Mouse (Mus musculus) brown adipose tissue, adult 24 weeks (tissue): ENCODE data around the gene Slc15a5. TPM values are rescaled to one million over a fixed set of nuclear protein-coding genes. Genes with fewer than 3 reads are reported as not detected.

Source experiments
- H3K27ac ChIP-seq: fragments of 200-500 bp; replicated peaks from 2 replicates; pipeline ENCODE4 v1.5.1; 2012; ENCODE audit warnings: low read depth, mild to moderate bottlenecking, low read length
- H3K4me1 ChIP-seq: fragments of 200-500 bp; 2 replicates; pipeline ENCODE4 v1.6.1; 2012; ENCODE audit warnings: low read length, mixed read lengths; ENCODE audit not compliant: control insufficient read depth, insufficient read depth, insufficient read length
- H3K4me3 ChIP-seq: fragments of 200-500 bp; 2 replicates; pipeline ENCODE4 v1.5.1; 2012; ENCODE audit warnings: low read depth, mild to moderate bottlenecking, low read length, moderate library complexity; ENCODE audit not compliant: insufficient read depth
- polyA plus RNA-seq: library from polyadenylated mRNA; stranded (reverse); fragments of >200 nt; gene quantifications from 2 replicates; pipeline ENCODE4 v1.2.4, GENCODE M21; 2012; ENCODE audit not compliant: missing spikeins, insufficient read depth, insufficient read length

The Slc15a5 gene
- polyA plus RNA-seq, 1 experiment, result 13.6 TPM

DNA sequence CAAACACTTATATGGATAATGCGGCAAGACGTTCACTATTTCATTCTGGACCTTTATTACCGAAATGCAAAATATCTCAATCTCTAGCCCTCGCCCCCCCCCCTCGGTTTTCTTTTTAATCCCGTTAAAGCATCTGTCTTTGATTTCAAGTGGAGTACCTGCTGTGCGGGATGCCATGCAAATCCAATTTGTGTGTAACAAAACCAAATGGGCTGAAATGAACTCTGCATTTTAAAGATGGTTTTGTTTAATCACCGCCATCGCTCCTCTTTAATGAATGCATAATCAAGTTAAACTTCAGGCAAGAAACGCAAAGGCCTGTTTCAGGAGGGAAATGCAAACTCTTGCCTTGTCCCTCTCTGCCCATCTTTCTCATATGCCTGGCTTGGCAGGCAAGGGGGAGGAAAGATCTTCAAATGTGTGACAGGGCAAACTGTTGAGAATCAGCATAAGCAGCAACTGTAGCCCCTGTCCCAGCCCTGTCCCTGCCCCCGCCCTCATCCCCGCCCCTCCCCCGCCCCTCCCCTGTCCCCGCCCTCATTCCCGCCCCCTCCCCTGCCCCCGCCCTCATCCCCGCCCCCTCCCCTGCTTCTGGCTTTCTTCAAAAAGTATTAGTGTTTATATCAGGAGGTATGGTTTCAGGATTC, 122.8 kb downstream of the Slc15a5 start:
- H3K27ac ChIP-seq, result no peak overlapping the region
- H3K4me3 ChIP-seq, result no peak overlapping the region
- no peaks in the 10 kb centered on the region for H3K4me1 ChIP-seq

GRCm38 (mm10) chr6:137946520-137946919, 133.2 kb downstream of the Slc15a5 start:
- no peaks in the 10 kb centered on the region for H3K4me1 ChIP-seq
- no peak overlapping the region for H3K4me3 ChIP-seq
- H3K27ac ChIP-seq, result no peak overlapping the region

DNA sequence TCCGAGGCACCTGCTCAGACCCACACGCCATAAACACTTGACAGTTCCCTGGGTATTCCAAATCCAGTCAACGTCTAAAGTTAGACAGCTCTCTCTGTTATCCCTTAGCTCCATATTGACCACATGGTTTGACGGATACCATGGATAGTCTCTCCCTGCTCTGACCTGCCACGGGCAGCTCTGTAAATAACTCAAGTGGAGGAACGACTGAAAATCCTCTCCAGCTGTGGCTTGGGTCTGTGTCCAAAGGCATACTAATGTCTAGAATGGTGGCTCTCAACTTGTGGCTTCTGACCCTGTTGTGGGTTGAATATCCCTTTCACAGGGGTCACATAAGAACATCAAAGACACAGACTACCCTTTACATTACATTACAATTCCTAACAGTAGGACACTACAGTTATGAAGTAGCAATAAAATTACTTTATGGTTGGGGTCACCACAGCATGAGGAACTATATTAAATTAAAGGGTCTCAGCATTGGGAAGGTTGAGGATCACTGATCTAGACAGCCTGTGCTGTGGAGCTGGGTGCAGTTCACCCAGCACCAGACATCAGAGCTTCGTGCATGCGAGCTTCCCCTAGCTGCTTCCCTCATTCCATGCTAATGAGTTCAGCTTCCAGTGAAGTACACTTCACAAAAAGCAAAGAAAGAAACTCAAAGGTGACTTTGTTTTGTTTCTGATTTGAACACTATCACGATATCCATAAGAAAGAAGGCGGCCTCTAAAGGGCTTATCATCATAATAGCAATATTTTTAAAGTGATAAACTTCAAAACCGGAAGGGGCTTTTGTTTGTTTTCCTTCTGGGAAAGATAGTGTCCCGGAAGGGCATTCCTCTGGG, 139.1 kb downstream of the Slc15a5 start:
- Histone ChIP-seq H3K4me3 (no peak overlapping the region), H3K27ac (no peak overlapping the region), H3K4me1 (no peaks in the 10 kb centered on the region)

- Histone ChIP-seq H3K4me1 (no peaks in the 10 kb centered on the region), H3K4me3 (no peak overlapping the region), H3K27ac (no peak overlapping the region)
Measured at GRCm38 (mm10) chr6:137937541-137937940, 142.2 kb downstream of the Slc15a5 start.

- Histone ChIP-seq H3K4me1 (no peaks in the 10 kb centered on the region), H3K27ac (no peak overlapping the region), H3K4me3 (no peak overlapping the region)
Measured at GRCm38 (mm10) chr6:137936268-137936667, 143.4 kb downstream of the Slc15a5 start.

DNA sequence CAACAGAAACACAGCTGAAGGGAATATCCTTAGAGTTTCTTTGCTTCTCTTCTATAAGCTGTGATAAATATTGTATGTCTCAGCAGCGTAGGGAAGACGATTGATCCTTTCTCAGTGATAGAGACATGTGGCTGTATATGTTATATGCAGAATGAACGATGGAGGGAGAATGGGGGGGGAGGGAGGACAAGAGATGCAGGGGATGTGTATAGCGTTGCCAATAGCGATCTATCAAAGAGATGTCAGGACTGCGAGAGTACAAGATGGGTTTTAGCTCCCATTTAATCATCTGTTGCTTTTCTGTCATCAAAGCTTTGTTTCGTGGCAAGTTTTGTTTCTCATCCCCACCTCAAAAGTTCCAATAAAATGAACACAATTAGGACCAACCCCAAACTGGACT, 143.9 kb downstream of the Slc15a5 start:
- Histone ChIP-seq H3K4me1 (no peaks in the 10 kb centered on the region), H3K4me3 (no peak overlapping the region), H3K27ac (no peak overlapping the region)

GRCm38 (mm10) chr6:137935341-137935740, 144.4 kb downstream of the Slc15a5 start:
- Histone ChIP-seq H3K27ac (no peak overlapping the region), H3K4me3 (peak overlapping the region; percentile 32), H3K4me1 (no peaks in the 10 kb centered on the region)

- Histone ChIP-seq H3K4me3 (peak overlapping the region; percentile 32), H3K27ac (no peak overlapping the region), H3K4me1 (no peaks in the 10 kb centered on the region)
Measured at GRCm38 (mm10) chr6:137934545-137935298, 145.0 kb downstream of the Slc15a5 start.

Other genes with a start within 250 kb of the Slc15a5 start
- gene Mgst1, start 60.4 kb upstream of the Slc15a5 start, polyA plus RNA-seq, result 1,729 and 2,044 TPM in 2 replicates